Mouse (Mus musculus) bone marrow, adult 2 months (tissue): ENCODE data around the gene Sult3a1. TPM values are rescaled to one million over a fixed set of nuclear protein-coding genes. Genes with fewer than 3 reads are reported as not detected.
"Not testable (repeated sequence)": the region's sequence is repeated elsewhere in the genome, so short reads cannot be mapped to it uniquely, and the experiment has no call there.

Experiments
- H3K27ac ChIP-seq: fragments of 200-500 bp; 2 replicates; pipeline ENCODE4 v1.5.1; 2012; ENCODE audit warnings: low read depth, mild to moderate bottlenecking, control low read depth, inconsistent platforms, low read length; ENCODE audit not compliant: control insufficient read depth, poor library complexity, insufficient read depth
- H3K4me1 ChIP-seq: fragments of 200-500 bp; 2 replicates; pipeline ENCODE4 v1.6.1; 2011; ENCODE audit warnings: low read length; ENCODE audit not compliant: control insufficient read depth, insufficient read depth
- H3K4me3 ChIP-seq: fragments of 200-500 bp; replicated peaks from 2 replicates; pipeline ENCODE3; 2011; ENCODE audit warnings: mild to moderate bottlenecking, low read depth, low read length, control low read depth; ENCODE audit not compliant: control insufficient read depth
- CTCF ChIP-seq: fragments of 200-500 bp; IDR thresholded peaks from 2 replicates; pipeline ENCODE4 v1.5.1; 2011; ENCODE audit warnings: low read length, control low read depth; ENCODE audit not compliant: control insufficient read depth, insufficient read depth
- POLR2A ChIP-seq: fragments of 200-500 bp; IDR thresholded peaks from 2 replicates; pipeline ENCODE4 v1.6.1; 2011; ENCODE audit warnings: low read depth, mild to moderate bottlenecking, control low read depth, low read length, borderline replicate concordance; ENCODE audit not compliant: control insufficient read depth
- WGBS: fragments of 180-500 bp; shearing (Covaris S2); methylation state at CpG from one replicate; pipeline ENCODE4 v1.1.7; 2018; 5-methylcytosine and 5-hydroxymethylcytosine counted together
- polyA plus RNA-seq: library from polyadenylated mRNA; stranded (reverse); fragments of >200 nt; gene quantifications from 2 replicates; pipeline ENCODE4 v1.2.4, GENCODE M21; 2011; ENCODE audit warnings: low replicate concordance; ENCODE audit not compliant: missing spikeins, insufficient read depth, insufficient read length

Sult3a1 gene
- 1.1 TPM in 1 of 2 replicates, not detected in the other for polyA plus RNA-seq

- Histone ChIP-seq H3K4me1 (no peaks in the 10 kb centered on the region), H3K27ac (no peak within 1 kb of the TSS), H3K4me3 (no peak within 1 kb of the TSS)
- TF ChIP-seq POLR2A (no peak), CTCF (no peak)
Measured at GRCm38 (mm10) chr10:33857421-33857820, at the start of gene Sult3a1. TSS of gene Sult3a1 (plus strand) at chr10:33857721.

- Histone ChIP-seq H3K4me3 (no peak overlapping the region), H3K4me1 (no peaks in the 10 kb centered on the region), H3K27ac (no peak overlapping the region)
- WGBS, result 58% methylated on average over 1 of the region's 1 CpGs
- TF ChIP-seq CTCF, result no peak
- TF ChIP-seq POLR2A, result no peak
Measured at GRCm38 (mm10) chr10:33811807-33812206, 45.7 kb upstream of the Sult3a1 start.

- TF ChIP-seq CTCF (no peak), POLR2A (no peak)
- Histone ChIP-seq H3K4me1 (no peaks in the 10 kb centered on the region), H3K4me3 (no peak overlapping the region), H3K27ac (no peak overlapping the region)
Measured at GRCm38 (mm10) chr10:33814266-33814665, 43.3 kb upstream of the Sult3a1 start.

- Histone ChIP-seq H3K4me3 (no peak overlapping the region), H3K4me1 (no peaks in the 10 kb centered on the region), H3K27ac (no peak overlapping the region)
- TF ChIP-seq CTCF (no peak), POLR2A (no peak)
- WGBS, result 68% methylated on average over 1 of the region's 1 CpGs
Measured at GRCm38 (mm10) chr10:33816923-33817322, 40.6 kb upstream of the Sult3a1 start.

- Histone ChIP-seq H3K4me3 (no peak overlapping the region), H3K4me1 (no peaks in the 10 kb centered on the region), H3K27ac (no peak overlapping the region)
- TF ChIP-seq POLR2A, result no peak
- no peak for TF ChIP-seq CTCF
- 82% methylated on average over 3 of the region's 3 CpGs for WGBS
Measured at GRCm38 (mm10) chr10:33820892-33821291, 36.6 kb upstream of the Sult3a1 start.

- no peak overlapping the region for H3K27ac ChIP-seq
- H3K4me3 ChIP-seq, result no peak overlapping the region
- no peak for TF ChIP-seq CTCF
- TF ChIP-seq POLR2A, result no peak
- H3K4me1 ChIP-seq, result no peaks in the 10 kb centered on the region
- 66% methylated on average over 2 of the region's 2 CpGs for WGBS
Measured at GRCm38 (mm10) chr10:33865994-33866393, 8.5 kb downstream of the Sult3a1 start.

- H3K27ac ChIP-seq, result no peak overlapping the region
- H3K4me1 ChIP-seq, result no peaks in the 10 kb centered on the region
- TF ChIP-seq CTCF, result no peak
- no peak for TF ChIP-seq POLR2A
- no peak overlapping the region for H3K4me3 ChIP-seq
- 15% methylated on average over 1 of the region's 1 CpGs for WGBS
Measured at GRCm38 (mm10) chr10:33870441-33870840, 12.9 kb downstream of the Sult3a1 start.

GRCm38 (mm10) chr10:33872672-33873398 lies 15.3 kb downstream of the Sult3a1 start:
- 76% methylated on average over 2 of the region's 2 CpGs for WGBS
- no peak overlapping the region for H3K4me3 ChIP-seq
- TF ChIP-seq POLR2A, result no peak
- no peak for TF ChIP-seq CTCF
- H3K27ac ChIP-seq, result no peak overlapping the region
- no peaks in the 10 kb centered on the region for H3K4me1 ChIP-seq

- not testable (repeated sequence) for H3K4me1 ChIP-seq, H3K4me3 ChIP-seq, H3K27ac ChIP-seq
- WGBS, result 80% methylated on average over 2 of the region's 2 CpGs
Measured at GRCm38 (mm10) chr10:33882411-33882810, 24.9 kb downstream of the Sult3a1 start.

GRCm38 (mm10) chr10:33901520-33901919 lies 44.0 kb downstream of the Sult3a1 start:
- H3K4me1 ChIP-seq, H3K4me3 ChIP-seq, H3K27ac ChIP-seq: not testable (repeated sequence)
- 77% methylated on average over 1 of the region's 1 CpGs for WGBS
